9 mouse cellular contexts compared by ENCODE assay signal in genomic region chr5:33589221-33589888, GRCm38 (mm10). TPM values are rescaled to one million over a fixed set of nuclear protein-coding genes. Genes with fewer than 3 reads are reported as not detected.
A peak's percentile ranks its signal among the peaks of the same experiment; 100 is the strongest.
DNase-seq lines count a peak whose midpoint lies in the region; ATAC-seq and TF ChIP-seq lines count a peak whose summit lies in the region.
"Had no signal": no experiment of that assay in that cellular context is flagged by ENCODE, and none has a peak within 500 bp of the region (broad histone marks: within the 10 kb centered on the region; RNA-seq: fewer than 3 reads in every experiment).

No protein-coding gene starts in this region.

- WGBS in embryonic facial prominence, embryonic 15.5 days, result 69% methylated on average over 5 of the region's 5 CpGs
- WGBS in heart, embryonic 10.5 days, result 68% methylated on average over 5 of the region's 5 CpGs

- DNase-seq in heart, embryonic 10.5 days (ENCODE audit: low spot score), result peak; percentile 87
- DNase-seq in layer of hippocampus, adult 2 months (ENCODE audit: low spot score in 2 of 2), result peak; percentile 58 to 80
- peak; percentile 71 for DNase-seq in lung, postnatal 10 days
- DNase-seq in retina, embryonic 14.5 days (ENCODE audit: low spot score), result peak; percentile 90
- peak; percentile 64 to 72 for DNase-seq in thymus, postnatal 36 days

- H3K4me3 ChIP-seq in E14TG2a.4 (replicated peaks; ENCODE audit: low read length), result no peak overlapping the region
- H3K4me3 ChIP-seq in bone marrow macrophage, adult 2 months (ENCODE audit: insufficient read depth, low read length), result no peak overlapping the region
- no peak overlapping the region for H3K4me3 ChIP-seq in embryonic facial prominence, embryonic 15.5 days (replicated peaks)
- H3K4me3 ChIP-seq in heart, embryonic 10.5 days, result no peak overlapping the region
- H3K4me3 ChIP-seq in layer of hippocampus, adult 2 months, result no peak overlapping the region
- H3K4me3 ChIP-seq: limb, embryonic 12.5 days had no signal

- TF ChIP-seq CTCF in E14TG2a.4 (conservative IDR thresholded peaks at IDR 0.05; ENCODE audit: low read length), result peak; percentile 87
- TF ChIP-seq CTCF in bone marrow macrophage, adult 2 months (IDR thresholded peaks at IDR 0.05; ENCODE audit: low read depth, low read length), result peak; percentile 64
- TF ChIP-seq CTCF in layer of hippocampus, adult 2 months (conservative IDR thresholded peaks at IDR 0.05), result peak; percentile 99

- H3K9ac ChIP-seq in embryonic facial prominence, embryonic 15.5 days, result no peak overlapping the region
- H3K9ac ChIP-seq: limb, embryonic 12.5 days had no signal

- no peaks in the 10 kb centered on the region for H3K9me3 ChIP-seq in E14TG2a.4 (ENCODE audit: low read length)
- H3K9me3 ChIP-seq in embryonic facial prominence, embryonic 15.5 days (replicated peaks), result no peaks in the 10 kb centered on the region
- H3K9me3 ChIP-seq in heart, embryonic 10.5 days, result no peaks in the 10 kb centered on the region
- H3K9me3 ChIP-seq: limb, embryonic 12.5 days had no signal

- ATAC-seq in embryonic facial prominence, embryonic 15.5 days (ENCODE audit: insufficient number of reproducible peaks, low FRiP score, low TSS enrichment, low read depth), result 0 out of 2 replicates have a peak, but pooled peaks have one; percentile 68

- H3K36me3 ChIP-seq in E14TG2a.4 (ENCODE audit: insufficient read depth, low read length), result no peaks in the 10 kb centered on the region
- no peaks in the 10 kb centered on the region for H3K36me3 ChIP-seq in embryonic facial prominence, embryonic 15.5 days
- no peaks in the 10 kb centered on the region for H3K36me3 ChIP-seq in heart, embryonic 10.5 days
- H3K36me3 ChIP-seq: limb, embryonic 12.5 days had no signal

- H3K4me2 ChIP-seq in embryonic facial prominence, embryonic 15.5 days (replicated peaks), result no peak overlapping the region
- H3K4me2 ChIP-seq: limb, embryonic 12.5 days had no signal

- H3K4me1 ChIP-seq in E14TG2a.4 (replicated peaks; ENCODE audit: low read depth, low read length), result no peaks in the 10 kb centered on the region
- H3K4me1 ChIP-seq in bone marrow macrophage, adult 2 months (ENCODE audit: control insufficient read depth, insufficient read depth, low read length), result no peaks in the 10 kb centered on the region
- H3K4me1 ChIP-seq in embryonic facial prominence, embryonic 15.5 days, result no peaks in the 10 kb centered on the region
- peaks cover 3% of the 10 kb centered on the region; the same call in 1 of the 2 replicates for H3K4me1 ChIP-seq in heart, embryonic 10.5 days
- H3K4me1 ChIP-seq: limb, embryonic 12.5 days had no signal

- peaks cover 85% of the 10 kb centered on the region for H3K27me3 ChIP-seq in E14TG2a.4 (ENCODE audit: insufficient read depth, low read length)
- no peaks in the 10 kb centered on the region for H3K27me3 ChIP-seq in embryonic facial prominence, embryonic 15.5 days
- peaks cover 16% of the 10 kb centered on the region; the same call in 1 of the 2 replicates for H3K27me3 ChIP-seq in heart, embryonic 10.5 days (ENCODE audit: insufficient read depth, poor library complexity, severe bottlenecking)

- H3K27ac ChIP-seq in bone marrow macrophage, adult 2 months (ENCODE audit: insufficient read depth, low read depth, low read length), result no peak overlapping the region
- no peak overlapping the region for H3K27ac ChIP-seq in embryonic facial prominence, embryonic 15.5 days (replicated peaks)
- no peak overlapping the region for H3K27ac ChIP-seq in heart, embryonic 10.5 days
- no peak overlapping the region for H3K27ac ChIP-seq in layer of hippocampus, adult 2 months
- H3K27ac ChIP-seq: limb, embryonic 12.5 days had no signal

- TF ChIP-seq POLR2A in bone marrow macrophage, adult 2 months (IDR thresholded peaks at IDR 0.05; ENCODE audit: borderline replicate concordance, low read depth, low read length), result no peak

RNA-seq across cellular contexts. Expression of gene Fam53a, which starts 40.1 kb away (rescaled TPM):
- polyA plus RNA-seq in bone marrow macrophage, adult 2 months (2012; ENCODE audit: insufficient read depth, insufficient read length, missing spikeins), result 16.0 and 17.8 TPM in 2 replicates
- polyA plus RNA-seq in embryonic facial prominence, embryonic 15.5 days (2015; fragmentation: Nextera tagmentation; extraction: Ambion mirVana), result 67.8 and 69.4 TPM in 2 replicates
- 65.4 and 67.4 TPM in 2 replicates for polyA plus RNA-seq in heart, embryonic 10.5 days (2016; fragmentation: Nextera tagmentation; extraction: Ambion mirVana)
- 10 to 100 TPM; 25.2 to 29.5 TPM for total RNA-seq in layer of hippocampus, adult 2 months (2021)

RNA-seq across cellular contexts. Expression of gene Gm9903, which starts 40.4 kb away (rescaled TPM):
- 0.61 TPM in 1 of 2 replicates, not detected in the other for polyA plus RNA-seq in bone marrow macrophage, adult 2 months (2012; ENCODE audit: insufficient read depth, insufficient read length, missing spikeins)
- polyA plus RNA-seq in embryonic facial prominence, embryonic 15.5 days (2015; fragmentation: Nextera tagmentation; extraction: Ambion mirVana), result 0.36 and 0.43 TPM in 2 replicates
- polyA plus RNA-seq in heart, embryonic 10.5 days (2016; fragmentation: Nextera tagmentation; extraction: Ambion mirVana), result 0.79 and 1.2 TPM in 2 replicates
- total RNA-seq in layer of hippocampus, adult 2 months (2021), result under 1 TPM; 0.90 to 0.98 TPM
